Mouse (Mus musculus) ES-CJ7 (cell line): ENCODE measurements around the gene Ralb.

Experiments used
- DNase-seq: peaks from one replicate; pipeline ENCODE4 v3.0.0; 2011; ENCODE audit warnings: low read depth, low spot score

The Ralb gene

DNA sequence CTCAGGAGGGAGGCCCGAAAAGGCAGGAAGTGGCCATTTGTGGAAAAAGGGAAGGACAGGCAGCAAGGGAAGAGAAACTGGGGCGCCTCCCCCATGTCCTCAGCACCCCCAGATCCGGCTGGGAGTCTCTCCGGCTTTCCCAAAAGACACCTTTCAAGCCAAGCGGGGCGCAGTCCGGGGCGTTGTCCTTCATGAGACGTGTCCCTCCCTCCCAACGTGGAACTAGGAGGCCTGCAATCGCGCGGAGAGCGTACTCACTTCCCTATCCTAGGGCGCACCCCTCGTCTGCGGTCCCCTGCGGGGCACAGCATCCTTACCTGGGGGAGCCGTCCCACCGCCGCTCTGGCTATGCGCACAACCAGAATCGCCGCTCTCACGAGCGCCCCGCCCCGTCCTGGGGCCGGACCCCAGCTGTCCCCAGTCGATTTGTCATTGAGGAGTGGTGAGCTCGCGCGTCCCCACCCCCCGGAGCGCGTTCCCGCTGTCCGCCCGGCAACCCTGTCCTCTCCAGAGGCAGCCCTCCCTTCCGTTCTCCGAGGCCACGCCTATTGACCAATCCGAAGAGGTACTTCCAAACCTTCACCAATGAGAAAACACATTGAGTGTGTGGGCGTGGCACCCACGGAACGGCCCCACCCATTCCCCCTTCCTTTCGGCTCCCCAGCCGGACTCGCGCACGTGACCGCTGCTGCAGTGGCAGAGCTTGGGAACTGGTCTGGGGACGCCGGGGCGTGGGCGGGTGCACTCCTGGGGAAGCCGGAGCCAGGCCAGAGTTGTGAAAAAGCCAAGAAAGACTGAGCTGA is at the start of gene Ralb:
Gene Ralb (minus strand): TSS at position 535 of the 803 bp plus-strand sequence.
- DNase-seq: peak; percentile 99

DNA sequence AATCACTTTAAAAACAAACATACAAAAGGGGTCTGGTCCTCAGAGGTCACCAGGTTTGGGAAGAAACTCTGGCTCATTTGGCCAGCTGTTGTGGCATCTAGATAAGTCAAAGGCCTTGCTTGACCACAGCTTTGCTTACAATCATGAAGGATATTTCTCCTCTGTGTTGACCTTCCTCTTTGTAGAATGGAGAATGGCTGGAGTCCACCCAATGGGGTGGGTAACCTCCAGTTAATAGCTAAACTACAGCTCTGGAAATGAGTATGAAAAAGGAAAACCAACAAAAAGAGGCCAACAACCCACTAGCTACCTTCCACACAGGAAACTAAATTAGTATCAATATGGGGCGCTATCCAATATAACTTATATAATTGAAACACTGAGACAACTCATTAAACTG is 47.1 kb upstream of the Ralb start:
- DNase-seq: no peak

DNA sequence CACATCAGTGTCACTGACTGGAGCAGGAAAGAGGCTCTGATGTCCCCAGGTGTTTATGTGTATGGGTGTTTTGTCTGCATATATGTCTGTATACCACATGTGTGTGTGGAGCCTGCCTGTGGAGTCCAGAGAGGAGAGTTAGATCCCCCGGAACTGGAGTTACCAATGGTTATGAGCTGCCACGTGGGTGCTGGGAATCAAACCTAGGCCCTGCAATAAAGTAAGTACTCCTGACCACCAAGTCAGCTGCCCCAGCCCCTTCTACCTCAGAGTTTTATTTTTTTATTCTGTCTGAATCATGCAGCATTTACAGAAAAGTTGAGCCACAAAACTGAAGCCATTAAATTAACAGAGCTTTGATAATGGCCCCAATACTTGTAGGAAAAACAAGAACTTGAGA is 45.5 kb upstream of the Ralb start:
- no peak for DNase-seq

DNA sequence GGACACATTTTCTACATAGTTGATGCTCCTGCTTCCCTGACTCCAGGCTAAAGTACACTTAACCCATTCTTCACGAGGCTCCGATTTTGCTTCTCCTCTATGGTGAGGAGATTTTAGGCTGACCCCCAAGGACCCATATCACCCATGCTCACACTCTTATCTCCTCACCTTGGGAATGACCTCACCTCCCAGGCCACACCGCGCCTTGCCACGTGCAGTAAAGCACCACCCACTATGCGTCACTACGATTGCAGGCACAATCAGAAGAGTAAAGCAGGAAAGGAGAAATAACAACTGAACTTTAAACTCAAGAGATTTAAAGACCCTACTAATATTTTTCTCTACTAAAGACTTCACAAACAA is 44.7 kb upstream of the Ralb start:
- DNase-seq: no peak

DNA sequence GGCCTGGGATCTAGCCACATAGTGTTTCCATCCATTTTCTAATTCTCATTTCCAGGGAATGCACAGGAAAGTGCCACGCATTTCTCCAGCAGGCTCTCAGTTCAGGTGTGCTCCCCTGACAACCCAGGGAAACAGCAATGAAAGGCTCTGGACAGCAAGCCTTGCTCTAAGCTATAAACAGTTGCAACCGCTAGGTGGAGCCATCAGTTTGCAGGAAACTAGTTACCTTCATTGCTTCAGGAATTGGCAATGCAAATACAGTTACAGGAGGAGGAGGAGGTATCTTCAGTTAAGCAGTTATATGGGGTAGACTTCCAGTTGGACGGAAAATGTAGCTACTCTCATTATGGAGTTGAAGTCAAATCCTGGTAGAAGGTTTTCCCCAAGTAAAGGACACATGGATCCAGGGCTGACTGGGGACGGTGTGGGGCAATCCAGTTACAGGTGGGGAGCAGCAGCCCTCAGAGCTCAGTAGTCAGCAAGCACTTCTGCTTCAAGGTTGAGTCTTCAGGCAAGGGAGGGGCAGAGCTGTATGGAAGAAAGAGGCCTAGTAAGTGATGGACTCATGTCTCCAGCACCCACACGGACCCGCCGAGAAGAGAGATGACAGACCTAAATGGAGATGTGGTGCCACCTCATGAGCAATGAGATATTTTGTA is 44.2 kb upstream of the Ralb start:
- peak; percentile 90 for DNase-seq

DNA sequence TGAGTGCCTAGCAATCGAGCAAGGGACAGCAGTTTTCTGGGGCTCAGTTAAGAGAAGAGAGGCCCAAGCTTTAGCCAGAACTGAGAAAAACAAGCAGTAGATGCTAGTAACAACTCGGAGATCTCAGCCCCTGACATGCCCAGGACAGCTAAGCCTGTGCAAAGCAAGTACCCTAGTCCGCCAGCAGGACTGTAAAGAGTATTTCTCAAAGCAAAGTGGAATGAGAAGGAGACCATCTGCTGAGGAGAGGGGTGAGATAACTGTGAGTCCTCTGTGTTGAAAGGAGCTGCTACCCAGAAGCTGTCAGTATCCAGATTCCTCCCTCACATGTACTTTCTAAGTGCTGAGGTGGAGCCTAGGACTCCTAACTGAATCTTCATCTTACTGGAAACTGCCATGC is 41.9 kb upstream of the Ralb start:
- no peak for DNase-seq

DNA sequence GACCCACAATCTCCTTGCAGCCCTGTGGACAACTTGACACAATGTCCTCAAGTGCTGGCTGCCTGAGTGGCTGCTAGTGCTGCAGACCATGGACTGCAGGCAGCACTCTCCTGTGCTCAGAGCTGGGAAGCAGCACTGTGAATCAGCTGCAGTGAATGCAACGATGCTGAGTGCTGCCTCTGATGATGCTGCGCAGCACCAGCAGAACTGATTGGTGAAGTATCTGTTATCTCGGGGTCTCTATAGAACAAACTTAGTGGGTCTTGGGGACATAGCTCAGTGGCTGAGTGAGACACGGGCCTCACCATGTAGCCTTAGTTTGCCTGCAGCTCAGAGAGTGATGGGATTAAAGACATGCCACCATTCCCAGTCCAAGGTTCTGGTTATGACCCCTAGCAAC is 41.1 kb upstream of the Ralb start:
- no peak for DNase-seq

DNA sequence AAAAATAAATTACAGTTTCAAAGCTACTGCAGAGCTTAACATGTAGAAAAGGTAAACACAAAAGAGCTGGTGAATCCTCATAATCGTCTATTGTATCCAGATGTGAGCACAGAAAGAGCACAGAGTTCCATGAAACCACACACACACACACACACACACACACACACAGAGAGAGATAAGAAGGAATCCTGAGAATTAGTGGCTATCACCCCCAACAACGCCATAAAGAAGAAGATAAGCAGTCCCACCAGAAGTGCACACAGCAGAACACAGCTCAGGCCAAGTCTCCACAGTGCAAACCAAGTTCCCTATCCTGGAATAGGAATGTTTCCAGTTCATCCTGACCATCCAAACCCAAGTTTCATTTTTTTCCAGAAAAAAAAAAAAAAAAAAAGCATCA is 40.6 kb upstream of the Ralb start:
- DNase-seq: no peak

DNA sequence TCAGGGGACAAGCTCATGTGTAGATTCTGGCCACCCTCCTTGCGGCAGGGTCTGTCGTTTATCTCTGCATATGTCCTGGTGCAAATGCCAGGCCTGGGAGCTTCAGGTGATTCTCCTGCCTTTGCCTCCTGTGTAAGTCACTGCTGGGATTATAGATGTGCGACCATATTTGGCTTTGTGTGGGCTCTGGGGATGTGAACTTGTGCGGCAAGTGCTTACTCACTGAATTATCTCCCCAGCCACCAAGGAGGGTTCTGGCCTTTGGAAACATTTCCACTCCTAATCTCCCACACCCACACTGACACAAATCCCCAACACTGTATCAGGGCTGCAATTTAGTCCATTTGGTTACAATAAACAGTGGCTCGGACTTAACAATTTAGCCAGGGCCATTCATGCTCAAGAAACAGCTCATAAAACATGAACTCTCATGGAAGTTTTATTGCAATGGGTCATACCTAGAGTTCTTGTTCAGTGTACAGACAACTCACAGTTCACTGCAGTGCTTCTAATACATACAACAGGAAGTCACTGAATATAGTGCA is 40.1 kb upstream of the Ralb start:
- DNase-seq: no peak

DNA sequence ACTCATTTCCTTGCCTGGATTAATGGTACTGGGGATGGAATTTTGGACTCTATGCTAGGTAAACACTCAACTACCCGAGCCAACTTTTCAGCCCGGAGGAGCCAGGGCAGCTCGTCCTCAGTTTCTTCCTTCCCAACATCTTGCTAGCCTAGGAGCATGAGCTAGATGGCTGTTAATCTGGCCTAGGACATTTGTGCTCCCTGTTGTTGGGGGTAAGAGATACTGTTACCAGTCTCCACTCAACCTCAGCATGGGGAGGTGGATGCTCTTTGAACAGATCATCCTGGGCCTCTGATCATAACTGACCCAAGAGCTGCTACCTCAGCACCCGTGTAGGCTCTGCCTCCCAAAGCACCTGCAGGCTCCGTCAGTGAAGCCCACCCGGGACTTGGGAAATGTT is 38.7 kb upstream of the Ralb start:
- no peak for DNase-seq

DNA sequence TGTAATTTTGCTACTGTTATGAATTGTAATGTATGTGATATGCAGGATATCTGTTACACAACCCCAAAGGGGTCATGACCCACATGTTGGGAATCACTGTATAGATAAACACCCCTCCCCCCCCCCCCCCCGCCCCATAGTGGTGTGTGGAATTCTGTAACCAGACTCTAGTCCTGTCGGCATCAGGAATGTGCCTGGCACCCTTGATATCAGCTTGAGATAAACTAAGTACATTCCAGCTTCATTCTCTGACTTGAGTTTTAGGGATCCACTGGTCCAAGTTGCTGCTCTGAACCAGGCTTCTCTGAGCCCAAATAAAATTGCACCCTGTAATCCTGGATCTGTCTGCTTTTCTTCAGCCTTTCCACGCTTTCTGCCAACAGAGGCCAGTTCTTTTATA is 37.0 kb upstream of the Ralb start:
- DNase-seq: no peak

DNA sequence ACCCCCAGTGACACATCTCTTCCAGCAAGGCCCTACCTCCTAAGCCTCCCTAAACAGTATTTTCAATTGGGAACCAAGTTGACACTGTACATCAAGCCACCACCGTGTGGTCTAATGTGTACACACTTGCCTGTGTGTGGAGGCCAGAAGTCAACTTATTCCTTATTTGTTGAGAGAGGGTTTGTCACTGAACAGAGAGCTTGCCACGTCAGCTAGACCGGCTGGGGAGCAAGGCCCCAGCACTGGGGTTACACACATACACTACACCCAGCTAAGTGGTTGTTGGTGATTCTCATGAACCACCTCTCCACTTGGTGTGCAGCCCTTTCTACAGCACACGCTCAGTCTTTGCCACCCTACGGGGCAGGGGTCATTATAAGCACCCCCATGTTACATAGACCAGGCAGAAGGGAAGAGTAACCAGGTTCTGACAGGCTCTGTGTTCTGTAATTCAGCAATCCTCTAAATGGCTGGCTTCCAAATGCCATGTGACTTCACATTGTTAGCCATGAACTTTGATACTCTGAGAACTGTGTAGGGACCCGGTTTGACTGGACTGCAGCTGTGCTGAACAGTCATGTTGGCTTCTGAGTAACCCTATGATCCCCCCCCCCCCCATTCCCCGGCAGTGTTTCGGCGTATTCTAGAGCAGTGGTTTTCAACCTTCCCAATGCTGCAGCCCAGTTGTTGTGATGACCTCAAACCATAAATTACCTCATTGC is 36.4 kb upstream of the Ralb start:
- DNase-seq: no peak

DNA sequence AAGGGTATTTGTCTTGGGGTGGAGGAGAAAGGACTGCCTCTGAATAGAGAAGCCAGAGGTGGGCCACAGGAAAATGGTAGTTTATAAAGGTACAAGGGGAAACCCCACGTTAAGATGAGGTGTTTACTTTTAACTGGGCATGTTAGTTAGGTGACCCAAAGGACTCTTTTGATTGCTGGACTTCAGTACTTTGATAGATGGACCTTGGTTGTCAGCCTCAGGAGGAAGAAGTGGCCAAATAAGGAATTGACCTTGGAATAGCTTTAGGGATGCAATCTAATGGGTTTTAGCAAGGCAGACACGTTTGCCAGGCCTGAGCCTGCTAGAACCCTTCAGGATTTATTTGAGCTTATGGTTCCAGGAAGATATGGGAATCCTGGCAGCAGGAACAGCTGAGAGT is 34.7 kb upstream of the Ralb start:
- DNase-seq: no peak

DNA sequence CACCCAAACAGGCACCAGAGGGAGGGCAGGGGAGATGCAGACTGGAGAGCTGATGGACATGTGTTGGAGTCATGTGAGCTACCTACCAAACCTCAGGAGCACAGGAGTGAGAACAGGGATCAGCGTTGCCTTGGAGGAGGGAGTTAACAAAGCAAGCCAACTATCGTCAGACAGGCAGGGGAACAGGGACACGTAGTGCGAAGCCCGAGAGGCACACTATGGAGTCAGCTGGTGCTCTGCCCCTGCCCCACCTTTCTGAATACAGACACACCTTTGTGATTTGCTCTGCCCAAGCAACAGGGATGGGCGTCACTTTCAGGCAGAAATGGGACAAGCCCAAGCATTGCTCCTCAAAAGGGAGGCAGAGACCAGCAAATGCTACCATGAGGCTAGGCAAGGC is 33.1 kb upstream of the Ralb start:
- peak; percentile 48 for DNase-seq

DNA sequence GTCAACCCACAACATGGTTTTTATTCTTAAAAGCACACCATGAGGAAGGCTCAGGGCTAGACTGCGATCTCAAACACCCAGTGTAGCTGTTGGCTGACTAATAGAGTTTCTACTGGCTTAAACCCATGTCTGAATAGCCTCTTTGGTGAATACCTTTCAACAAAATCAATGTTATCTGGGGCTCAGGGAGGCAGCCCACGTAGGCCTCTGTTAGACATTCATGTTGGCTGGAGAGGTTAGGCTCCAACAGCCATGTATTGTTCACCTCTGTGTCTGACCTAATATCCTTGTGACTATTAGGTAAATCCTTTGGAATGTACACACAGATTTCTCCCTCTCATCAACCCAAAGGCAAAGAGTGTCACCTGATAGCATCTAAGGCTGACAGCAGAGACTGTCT is 31.5 kb upstream of the Ralb start:
- no peak for DNase-seq

DNA sequence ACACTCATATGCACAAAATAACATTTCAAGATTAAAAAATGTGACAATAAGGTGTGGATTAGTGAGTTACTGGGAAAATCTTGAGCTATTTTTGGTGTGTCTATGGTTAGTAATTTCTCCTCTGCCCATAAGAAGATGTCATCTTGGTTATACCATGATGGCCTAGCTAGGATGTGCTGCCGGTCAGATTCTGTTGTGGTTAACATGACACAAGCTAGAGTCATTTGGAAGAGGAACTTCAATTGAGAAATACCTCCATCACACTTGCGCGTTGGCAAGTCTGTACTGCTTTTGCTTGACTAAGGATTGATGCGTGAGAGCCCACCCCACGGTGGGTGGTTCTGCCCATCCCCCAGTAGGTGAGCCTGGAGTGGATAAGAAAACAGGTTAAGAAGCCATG is 29.7 kb upstream of the Ralb start:
- DNase-seq: no peak

DNA sequence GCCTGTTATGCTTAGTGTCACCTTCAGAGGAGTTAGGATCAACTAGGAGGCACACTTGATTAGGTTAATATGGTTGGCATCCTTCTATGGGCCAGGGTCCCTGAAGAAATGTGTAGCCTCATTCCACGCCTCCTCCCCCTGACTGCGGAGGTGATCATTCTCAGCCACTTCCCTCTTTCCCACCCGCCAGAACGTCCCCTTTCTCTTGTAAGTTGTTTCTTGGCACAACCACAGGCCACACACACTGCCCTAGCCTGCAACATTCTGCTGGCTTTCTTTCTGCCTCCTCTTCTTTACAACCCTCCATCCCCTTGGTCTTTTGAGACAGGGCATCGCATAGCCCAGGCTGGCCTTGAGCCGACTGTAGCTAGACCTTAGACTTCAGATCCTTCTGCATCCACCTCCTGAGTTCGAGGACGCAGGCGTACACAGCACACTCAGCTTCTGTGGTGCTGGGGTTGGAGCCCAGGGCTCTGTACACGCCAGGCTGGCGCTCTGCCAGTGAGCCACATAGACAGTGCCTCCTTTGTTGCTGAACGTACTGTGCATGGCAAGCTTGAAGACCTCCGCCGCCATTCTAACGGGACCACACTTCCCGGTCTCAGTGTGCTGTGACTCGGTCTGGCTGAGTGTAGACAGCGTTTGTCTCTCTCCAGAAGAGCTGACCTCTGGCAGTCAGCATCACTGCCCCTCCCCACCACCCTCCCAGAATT is 28.7 kb upstream of the Ralb start:
- no peak for DNase-seq

DNA sequence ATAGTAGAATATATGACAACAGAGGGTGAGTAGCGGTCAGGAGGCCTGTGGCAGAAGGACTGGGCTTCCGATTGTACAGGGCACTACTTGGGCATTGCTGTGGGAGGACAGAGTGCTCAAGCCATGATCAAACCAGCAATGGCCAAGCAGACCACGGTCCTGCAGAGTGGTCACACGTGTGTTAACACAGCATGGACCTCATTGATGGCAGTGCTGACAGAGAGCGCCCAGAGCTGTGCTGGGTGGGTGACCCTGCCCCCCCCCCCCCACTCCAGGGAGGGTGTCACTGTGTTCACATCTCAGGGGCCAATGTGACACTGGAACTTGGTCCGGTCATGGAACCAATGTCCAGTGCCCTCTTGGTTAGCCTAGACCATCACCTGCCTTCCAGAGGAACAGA is 27.6 kb upstream of the Ralb start:
- no peak for DNase-seq

DNA sequence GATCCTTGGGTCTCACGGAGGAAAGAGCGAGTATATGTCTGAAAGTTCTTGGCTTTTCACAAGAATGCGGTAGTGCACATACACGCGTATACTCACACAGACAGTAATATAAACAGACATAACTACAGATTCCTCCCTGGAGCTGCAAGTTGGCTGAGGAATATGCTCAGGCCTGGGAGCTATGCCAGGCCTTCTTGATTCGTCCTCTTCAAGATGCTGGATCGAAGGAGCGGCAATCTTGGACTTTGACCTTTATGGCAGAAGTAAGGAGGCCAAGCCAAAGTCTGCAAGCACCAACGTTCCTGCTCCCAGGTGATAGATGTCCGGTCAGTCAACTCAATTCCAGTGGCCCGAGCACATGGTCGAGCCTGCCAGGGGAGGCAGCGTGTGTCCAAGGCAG is 26.3 kb upstream of the Ralb start:
- DNase-seq: no peak

DNA sequence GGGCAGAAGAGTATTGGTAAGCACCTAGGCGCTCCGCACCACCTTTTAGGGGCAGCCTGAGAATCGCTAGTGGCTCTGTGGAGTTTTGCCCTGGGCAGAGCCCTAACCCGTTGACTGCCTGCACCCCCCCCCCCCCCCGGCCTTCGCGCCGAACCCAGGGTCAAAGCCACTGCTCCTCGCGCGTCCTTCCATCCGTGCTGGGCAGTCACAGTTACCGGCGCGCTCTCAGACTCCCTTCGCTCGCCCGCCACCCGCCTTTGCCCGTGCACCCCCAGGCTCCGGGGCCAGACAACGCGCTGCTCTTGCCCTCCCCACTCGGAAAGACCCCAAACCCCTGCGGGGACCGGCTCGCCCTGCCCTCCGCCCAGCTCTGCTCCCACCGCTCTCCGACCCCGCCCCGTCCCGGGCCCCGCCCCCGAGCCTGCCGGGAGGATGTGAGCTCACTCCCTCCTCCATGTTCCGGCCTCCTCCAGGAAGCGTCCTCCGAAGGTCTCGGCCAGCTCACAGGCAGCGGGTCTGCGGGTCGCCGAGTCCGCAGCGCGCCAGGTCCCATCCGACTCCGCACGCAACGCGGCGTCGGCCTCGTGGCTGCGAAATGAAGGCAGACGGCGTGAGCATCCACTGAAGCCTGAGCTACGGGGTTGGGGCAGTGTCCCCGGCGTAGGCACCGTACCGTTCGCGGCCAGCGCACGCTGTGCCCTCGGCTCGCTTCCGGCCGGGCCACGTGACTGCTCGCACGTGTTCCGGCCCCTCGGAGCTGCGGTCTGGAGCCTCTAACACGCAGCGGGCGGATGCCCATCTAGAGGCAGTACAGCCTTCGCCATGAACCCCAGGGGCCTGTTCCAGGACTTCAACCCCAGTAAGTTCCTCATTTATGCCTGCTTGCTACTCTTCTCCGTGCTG is 21.3 kb upstream of the Ralb start, which contains the start of gene Tmem185b:
Gene Tmem185b (plus strand): TSS at position 472 of the 903 bp plus-strand sequence.
- DNase-seq: peak; percentile 83

DNA sequence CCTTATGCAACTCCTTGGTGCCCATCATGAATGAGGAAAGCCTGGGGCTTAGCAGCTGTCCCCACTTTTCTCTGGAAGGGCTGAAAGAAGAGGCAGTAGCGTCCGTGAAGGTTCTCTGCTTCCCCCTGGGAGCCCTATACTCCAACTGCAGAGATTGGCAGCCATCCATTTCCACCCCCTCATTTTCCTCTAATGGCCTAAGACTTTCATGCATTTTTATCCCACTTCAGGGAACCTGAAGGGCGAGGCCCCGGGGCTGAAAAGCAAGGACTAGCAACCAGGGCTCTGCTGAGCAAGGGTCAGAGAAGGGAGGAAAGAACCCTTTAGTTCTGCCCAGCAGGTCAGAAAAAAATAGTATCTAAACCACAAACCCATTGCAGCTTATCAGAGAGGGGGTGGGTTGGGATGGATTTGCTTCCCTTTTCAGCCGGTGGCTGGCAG is 20.4 kb upstream of the Ralb start:
- no peak for DNase-seq
